Mouse (Mus musculus): ENCODE measurements around the gene Ninj1. TPM values are rescaled to one million over a fixed set of nuclear protein-coding genes. Genes with fewer than 3 reads are reported as not detected.

Gene Ninj1
- polyA plus RNA-seq, 1 experiment, result 53.6 TPM

DNA sequence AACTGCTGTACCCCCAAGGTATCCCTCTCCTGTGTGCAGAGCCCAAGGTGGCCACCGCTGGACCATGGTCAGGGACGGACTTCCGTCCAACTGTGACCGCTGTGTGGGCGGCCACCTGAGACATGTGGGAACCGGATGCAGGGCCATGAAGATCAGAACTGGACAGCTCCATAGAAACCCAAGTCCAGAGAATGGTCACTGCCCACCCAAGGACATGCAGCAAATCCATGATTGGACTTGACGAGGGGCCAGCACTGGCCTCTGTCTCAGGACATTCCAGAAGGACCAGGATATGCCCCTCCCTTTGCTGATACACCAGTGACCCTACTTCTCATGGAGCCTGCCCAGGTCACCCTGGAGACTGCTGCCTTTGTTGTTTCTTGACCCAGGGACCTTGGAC lies 8.4 kb downstream of the Ninj1 start:
- peaks cover 4% of the 10 kb centered on the region; the same call in 1 of the 2 replicates for H3K4me1 ChIP-seq (ENCODE audit: control insufficient read depth, insufficient read depth, insufficient read length, low read length)
- 91% methylated on average over 7 of the region's 7 CpGs for WGBS
- H3K36me3 ChIP-seq (ENCODE audit: control insufficient read depth, insufficient read depth, low read length), result peaks cover 12% of the 10 kb centered on the region
- TF ChIP-seq POLR2A (IDR thresholded peaks at IDR 0.05; ENCODE audit: low read depth, low read length) (no peak), CTCF (IDR thresholded peaks at IDR 0.05; ENCODE audit: extremely low read depth, insufficient read length, insufficient replicate concordance, low read depth, low read length) (no peak)
- H3K4me3 ChIP-seq (ENCODE audit: low read depth, low read length), result no peak overlapping the region
- no peak overlapping the region for H3K27ac ChIP-seq (ENCODE audit: insufficient read depth, low read depth, low read length)
- H3K27me3 ChIP-seq (ENCODE audit: control insufficient read depth, insufficient read depth, low read length), result no peaks in the 10 kb centered on the region

DNA sequence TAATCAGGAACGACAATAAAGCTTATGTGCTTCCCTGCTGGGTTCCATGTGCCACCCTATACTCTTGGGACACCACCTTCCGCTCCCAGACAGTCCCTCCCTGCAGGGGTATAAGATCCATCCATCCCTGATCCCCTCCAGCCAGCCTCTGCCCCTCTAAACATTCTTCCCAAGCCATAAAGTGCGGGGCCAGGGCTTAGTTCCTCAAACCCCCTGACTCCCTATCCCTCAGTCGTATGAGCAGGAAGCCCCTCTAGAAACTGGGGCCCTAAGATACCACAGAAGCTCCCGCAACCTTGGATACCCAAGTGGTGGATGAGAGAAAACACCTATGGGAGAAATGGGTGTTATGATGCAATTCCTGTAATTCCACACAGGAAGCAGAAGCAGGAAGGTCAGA lies 8.9 kb downstream of the Ninj1 start:
- TF ChIP-seq CTCF (IDR thresholded peaks at IDR 0.05; ENCODE audit: extremely low read depth, insufficient read length, insufficient replicate concordance, low read depth, low read length) (no peak), POLR2A (IDR thresholded peaks at IDR 0.05; ENCODE audit: low read depth, low read length) (no peak)
- 87% methylated on average over 5 of the region's 5 CpGs for WGBS
- H3K27me3 ChIP-seq (ENCODE audit: control insufficient read depth, insufficient read depth, low read length), result no peaks in the 10 kb centered on the region
- H3K27ac ChIP-seq (ENCODE audit: insufficient read depth, low read depth, low read length), result no peak overlapping the region
- peaks cover 12% of the 10 kb centered on the region for H3K36me3 ChIP-seq (ENCODE audit: control insufficient read depth, insufficient read depth, low read length)
- no peak overlapping the region for H3K4me3 ChIP-seq (ENCODE audit: low read depth, low read length)
- no peaks in the 10 kb centered on the region for H3K4me1 ChIP-seq (ENCODE audit: control insufficient read depth, insufficient read depth, insufficient read length, low read length)

DNA sequence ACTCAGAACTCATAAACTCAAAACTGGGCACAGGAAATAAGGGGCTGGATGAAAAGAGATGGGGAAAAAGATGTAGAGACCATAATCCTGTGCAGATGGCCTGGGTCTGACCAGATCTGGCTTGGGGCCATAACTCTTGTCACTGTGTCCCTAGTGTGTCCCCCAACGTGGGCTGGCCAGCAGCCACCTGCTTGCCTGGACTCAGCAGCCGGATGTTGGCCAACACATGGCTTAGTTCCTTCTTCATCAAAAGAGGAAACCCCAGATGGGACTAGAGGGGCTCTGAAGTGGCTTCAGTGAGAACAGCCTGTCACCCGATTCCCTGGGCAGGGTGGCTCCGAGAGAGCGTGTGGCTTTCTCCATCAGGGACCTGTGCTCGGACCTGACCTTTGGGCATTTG lies 9.5 kb downstream of the Ninj1 start:
- H3K27me3 ChIP-seq (ENCODE audit: control insufficient read depth, insufficient read depth, low read length), result no peaks in the 10 kb centered on the region
- no peak for TF ChIP-seq POLR2A (IDR thresholded peaks at IDR 0.05; ENCODE audit: low read depth, low read length)
- TF ChIP-seq CTCF (IDR thresholded peaks at IDR 0.05; ENCODE audit: extremely low read depth, insufficient read length, insufficient replicate concordance, low read depth, low read length), result no peak
- H3K27ac ChIP-seq (ENCODE audit: insufficient read depth, low read depth, low read length), result no peak overlapping the region
- H3K36me3 ChIP-seq (ENCODE audit: control insufficient read depth, insufficient read depth, low read length), result peaks cover 12% of the 10 kb centered on the region
- 70% methylated on average over 6 of the region's 6 CpGs for WGBS
- no peak overlapping the region for H3K4me3 ChIP-seq (ENCODE audit: low read depth, low read length)
- H3K4me1 ChIP-seq (ENCODE audit: control insufficient read depth, insufficient read depth, insufficient read length, low read length), result no peaks in the 10 kb centered on the region

DNA sequence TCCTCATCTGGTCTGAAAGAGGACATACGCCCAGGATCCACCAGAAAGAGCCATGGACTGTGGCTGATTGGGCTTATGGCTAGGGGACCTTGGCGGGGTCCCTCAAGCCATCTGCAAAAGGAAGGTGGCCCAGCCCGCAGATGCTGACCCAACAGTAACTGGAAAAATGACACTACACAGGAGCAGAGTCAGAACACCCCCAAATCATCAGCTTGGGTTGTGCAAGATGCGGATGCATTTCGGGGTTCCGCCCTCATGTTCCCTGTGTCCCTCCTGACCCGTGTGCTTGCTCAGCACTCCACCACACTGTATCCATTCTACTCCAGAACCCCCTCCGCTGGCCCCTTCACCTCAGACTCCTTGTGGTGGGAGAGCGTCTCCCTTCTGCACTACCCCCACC lies 11.4 kb downstream of the Ninj1 start:
- H3K4me3 ChIP-seq (ENCODE audit: low read depth, low read length), result no peak overlapping the region
- TF ChIP-seq CTCF (IDR thresholded peaks at IDR 0.05; ENCODE audit: extremely low read depth, insufficient read length, insufficient replicate concordance, low read depth, low read length), result no peak
- no peak for TF ChIP-seq POLR2A (IDR thresholded peaks at IDR 0.05; ENCODE audit: low read depth, low read length)
- 94% methylated on average over 9 of the region's 9 CpGs for WGBS

DNA sequence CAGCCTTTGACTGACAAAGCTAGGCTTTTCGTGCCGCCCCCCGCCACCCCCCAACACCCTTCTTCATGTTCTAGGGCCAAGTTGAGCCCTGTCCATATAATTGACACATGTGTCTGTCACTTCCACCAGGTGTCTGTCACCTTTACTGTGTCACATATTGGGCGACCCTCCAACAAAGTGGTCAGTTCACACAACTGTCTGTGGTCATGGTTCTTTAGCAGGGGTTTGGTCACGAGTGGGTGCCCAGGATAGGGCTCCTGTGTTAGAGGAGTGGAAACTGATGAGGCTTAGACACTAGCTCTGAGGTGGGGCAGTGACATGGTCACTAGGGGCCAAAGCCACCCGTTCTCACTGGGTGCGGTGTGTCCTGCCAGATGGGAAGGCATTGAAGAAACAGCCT lies 12.6 kb downstream of the Ninj1 start:
- Histone ChIP-seq H3K27ac (ENCODE audit: insufficient read depth, low read depth, low read length) (no peak overlapping the region), H3K4me3 (ENCODE audit: low read depth, low read length) (no peak overlapping the region), H3K27me3 (ENCODE audit: control insufficient read depth, insufficient read depth, low read length) (no peaks in the 10 kb centered on the region), H3K36me3 (ENCODE audit: control insufficient read depth, insufficient read depth, low read length) (peaks cover 31% of the 10 kb centered on the region), H3K4me1 (ENCODE audit: control insufficient read depth, insufficient read depth, insufficient read length, low read length) (no peaks in the 10 kb centered on the region)
- 91% methylated on average over 7 of the region's 7 CpGs for WGBS
- TF ChIP-seq CTCF (IDR thresholded peaks at IDR 0.05; ENCODE audit: extremely low read depth, insufficient read length, insufficient replicate concordance, low read depth, low read length) (no peak), POLR2A (IDR thresholded peaks at IDR 0.05; ENCODE audit: low read depth, low read length) (no peak)

More for the DNA sequence above, 11.4 kb downstream of the Ninj1 start:
- peaks cover 25% of the 10 kb centered on the region for H3K36me3 ChIP-seq (ENCODE audit: control insufficient read depth, insufficient read depth, low read length)
- H3K27ac ChIP-seq (ENCODE audit: insufficient read depth, low read depth, low read length), result no peak overlapping the region
- no peaks in the 10 kb centered on the region for H3K4me1 ChIP-seq (ENCODE audit: control insufficient read depth, insufficient read depth, insufficient read length, low read length)
- H3K27me3 ChIP-seq (ENCODE audit: control insufficient read depth, insufficient read depth, low read length), result no peaks in the 10 kb centered on the region

DNA sequence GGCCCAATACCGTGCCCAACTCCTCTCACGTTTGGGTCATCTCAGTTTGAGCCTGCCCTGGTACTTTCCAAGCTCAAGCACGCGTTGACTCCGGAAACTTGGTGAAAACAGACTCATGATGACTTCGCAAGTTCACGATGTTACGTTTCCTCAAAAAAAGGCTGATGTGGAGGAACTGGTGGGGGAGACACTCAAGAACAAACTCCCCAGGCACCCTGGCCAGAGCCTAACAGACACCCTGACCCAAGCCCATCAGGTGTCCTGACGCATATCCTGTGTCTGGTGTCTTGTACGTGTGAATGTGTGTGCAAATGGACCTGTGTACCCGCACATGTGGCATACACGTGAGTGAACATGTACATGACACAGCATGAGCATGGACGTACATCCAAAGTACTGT lies 13.4 kb downstream of the Ninj1 start:
- H3K36me3 ChIP-seq (ENCODE audit: control insufficient read depth, insufficient read depth, low read length), result peaks cover 30% of the 10 kb centered on the region
- TF ChIP-seq CTCF (IDR thresholded peaks at IDR 0.05; ENCODE audit: extremely low read depth, insufficient read length, insufficient replicate concordance, low read depth, low read length) (no peak), POLR2A (IDR thresholded peaks at IDR 0.05; ENCODE audit: low read depth, low read length) (no peak)
- 81% methylated on average over 13 of the region's 13 CpGs for WGBS
- no peak overlapping the region for H3K27ac ChIP-seq (ENCODE audit: insufficient read depth, low read depth, low read length)
- no peaks in the 10 kb centered on the region; the same call in 1 of the 2 replicates for H3K4me1 ChIP-seq (ENCODE audit: control insufficient read depth, insufficient read depth, insufficient read length, low read length)
- no peak overlapping the region for H3K4me3 ChIP-seq (ENCODE audit: low read depth, low read length)
- no peaks in the 10 kb centered on the region for H3K27me3 ChIP-seq (ENCODE audit: control insufficient read depth, insufficient read depth, low read length)

DNA sequence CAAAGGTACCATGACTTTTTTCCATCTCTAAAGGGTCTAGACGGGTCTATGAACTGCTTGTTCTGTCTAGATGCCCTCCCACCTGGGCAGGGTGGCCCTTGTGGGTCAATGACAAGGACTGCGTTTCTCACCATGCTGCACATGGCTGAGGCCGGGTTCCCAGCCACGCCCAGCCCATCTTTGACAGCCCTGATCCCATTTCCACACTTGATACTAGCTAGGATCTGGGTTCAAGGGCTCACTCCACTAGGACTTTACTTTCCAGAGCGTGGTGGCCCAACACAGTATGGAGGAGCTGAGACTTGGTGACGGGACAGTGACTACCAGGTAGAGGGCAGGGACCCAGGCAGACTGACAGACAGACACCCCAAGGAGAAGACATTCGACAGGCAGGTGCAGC lies 15.3 kb downstream of the Ninj1 start:
- 94% methylated on average over 7 of the region's 7 CpGs for WGBS
- no peak for TF ChIP-seq CTCF (IDR thresholded peaks at IDR 0.05; ENCODE audit: extremely low read depth, insufficient read length, insufficient replicate concordance, low read depth, low read length)
- TF ChIP-seq POLR2A (IDR thresholded peaks at IDR 0.05; ENCODE audit: low read depth, low read length), result no peak
- no peak overlapping the region for H3K4me3 ChIP-seq (ENCODE audit: low read depth, low read length)
- H3K27me3 ChIP-seq (ENCODE audit: control insufficient read depth, insufficient read depth, low read length), result no peaks in the 10 kb centered on the region
- H3K4me1 ChIP-seq (ENCODE audit: control insufficient read depth, insufficient read depth, insufficient read length, low read length), result no peaks in the 10 kb centered on the region; the same call in 1 of the 2 replicates
- H3K36me3 ChIP-seq (ENCODE audit: control insufficient read depth, insufficient read depth, low read length), result peaks cover 34% of the 10 kb centered on the region
- H3K27ac ChIP-seq (ENCODE audit: insufficient read depth, low read depth, low read length), result no peak overlapping the region

All from small intestine, adult 2 months (tissue).